Mouse (Mus musculus): ENCODE data around the gene Kansl2.

The Kansl2 gene

DNA sequence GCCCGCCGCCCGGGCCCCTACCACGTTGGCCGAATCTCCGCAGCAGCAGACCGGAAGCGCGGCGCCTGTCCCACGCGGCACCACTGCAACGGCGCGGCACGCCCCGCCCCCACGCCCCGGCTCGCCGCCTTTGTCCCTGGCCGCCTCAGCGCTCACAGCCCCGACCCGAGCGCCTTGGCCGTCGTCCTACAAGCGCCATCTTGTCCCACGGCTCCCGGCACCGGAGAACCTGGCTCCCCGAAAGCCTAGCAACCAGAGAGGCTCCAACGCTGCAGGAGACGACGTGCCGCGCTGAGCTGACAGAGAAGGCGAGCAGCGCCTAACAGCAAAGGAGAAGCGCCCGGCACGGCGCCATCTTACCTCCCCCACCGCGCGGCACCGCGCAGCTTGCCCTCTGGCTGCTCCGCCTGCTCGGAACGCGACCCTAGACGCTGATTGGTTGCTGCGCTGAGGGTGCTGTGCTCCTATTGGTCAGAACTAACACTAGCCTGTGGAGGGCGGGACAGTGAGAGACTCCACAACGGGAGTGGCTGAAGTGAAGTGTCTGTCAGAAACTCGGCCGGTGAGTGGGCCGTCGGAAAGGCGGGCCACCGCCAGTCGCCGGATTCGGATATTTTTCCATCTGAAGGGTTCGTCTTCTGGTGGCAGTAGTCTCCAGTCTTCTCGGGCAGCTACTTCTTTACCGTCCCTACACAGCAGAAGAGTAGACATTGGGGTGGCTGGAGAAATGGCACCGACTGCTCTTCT lies at the start of gene Kansl2:
TSS of gene Kansl2 (minus strand) at position 384 of the 747 bp plus-strand sequence.
- DNase-seq = peak; percentile 97

DNA sequence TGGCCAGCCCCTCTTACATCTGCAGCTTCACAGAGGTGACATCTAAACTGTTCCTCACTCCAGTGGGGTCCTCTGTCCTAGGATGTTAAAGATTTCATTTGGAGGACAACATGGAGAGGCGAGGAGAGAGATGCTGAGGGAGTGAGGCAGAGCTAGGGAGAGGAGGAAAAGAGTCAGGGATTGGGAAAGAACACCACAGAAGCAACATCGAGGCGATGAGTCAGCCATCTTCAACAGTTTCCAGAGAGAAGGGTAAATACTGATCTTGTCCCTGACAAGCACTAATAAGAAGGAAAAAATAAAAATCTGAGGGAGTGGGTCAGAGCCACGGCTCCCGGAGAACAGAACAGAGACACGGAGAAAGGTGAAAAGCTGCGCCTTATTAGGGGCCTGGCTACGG lies 48.9 kb upstream of the Kansl2 start:
- no peak for DNase-seq

DNA sequence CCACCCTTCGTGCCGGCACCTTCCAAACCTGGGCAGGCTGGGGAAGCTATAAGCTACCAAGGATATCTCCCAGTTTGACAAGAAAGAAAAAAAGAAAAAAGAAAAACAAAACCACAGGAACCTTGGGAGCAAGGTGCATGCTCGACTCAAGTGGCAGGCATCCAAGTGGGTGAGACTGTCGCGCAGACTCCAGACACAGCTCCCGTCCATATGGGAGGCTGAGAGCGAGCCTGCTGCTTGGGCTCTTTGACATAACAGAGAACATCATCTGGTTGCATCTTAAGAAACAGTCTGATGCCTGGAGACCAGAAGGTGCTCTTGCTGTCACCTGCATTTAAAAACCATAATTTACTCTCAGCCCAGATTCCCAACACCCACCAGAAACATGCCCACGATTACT lies 48.3 kb upstream of the Kansl2 start:
- DNase-seq = peak; percentile 42

DNA sequence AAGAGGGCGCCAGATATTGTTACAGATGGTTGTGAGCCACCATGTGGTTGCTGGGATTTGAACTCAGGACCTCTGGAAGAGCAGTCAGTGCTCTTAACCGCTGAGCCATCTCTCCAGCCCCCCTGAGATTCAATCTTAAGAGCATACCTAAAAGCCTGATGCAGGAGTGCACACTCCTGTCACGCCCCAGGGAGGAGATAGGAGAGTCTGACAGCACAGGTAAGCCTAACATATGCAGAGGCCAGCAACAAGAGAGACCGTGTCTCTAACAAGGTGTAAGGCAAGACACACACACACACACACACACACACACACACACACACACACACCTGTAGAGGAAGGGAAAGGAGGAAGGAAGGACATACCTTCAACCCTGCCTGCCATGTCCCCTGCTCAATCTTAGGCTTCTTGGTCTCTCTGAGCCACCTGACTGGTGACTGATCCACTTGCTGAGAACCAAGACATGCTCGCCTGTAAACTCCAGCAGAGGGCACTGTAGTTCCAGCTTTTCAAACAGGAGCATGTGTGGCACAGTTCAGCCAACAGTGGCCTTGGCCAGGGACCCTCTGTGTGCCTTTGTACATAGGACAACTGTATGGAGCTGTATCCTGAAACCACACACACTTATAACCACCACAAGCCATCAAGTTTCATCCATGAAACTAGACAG lies 45.9 kb upstream of the Kansl2 start:
- DNase-seq = peak; percentile 88

DNA sequence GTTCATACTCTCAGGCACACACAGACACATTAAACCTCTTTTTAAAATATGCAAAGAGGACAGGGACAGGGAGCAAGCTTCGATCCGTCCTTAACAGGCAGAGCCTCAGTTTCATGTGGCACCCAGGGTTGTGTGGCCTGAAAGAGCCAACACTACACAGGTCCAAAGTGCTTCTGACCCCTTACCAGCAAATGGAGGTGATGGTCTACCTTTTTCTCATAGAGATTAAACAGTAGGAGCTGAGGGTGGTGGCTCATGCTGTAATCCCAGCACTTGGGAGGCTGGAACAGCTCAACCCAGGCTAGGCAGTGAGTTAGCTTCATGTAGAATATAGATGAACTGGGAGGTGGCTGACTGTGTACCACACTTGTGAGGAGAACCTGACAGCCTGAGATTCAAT lies 45.2 kb upstream of the Kansl2 start:
- no peak for DNase-seq

DNA sequence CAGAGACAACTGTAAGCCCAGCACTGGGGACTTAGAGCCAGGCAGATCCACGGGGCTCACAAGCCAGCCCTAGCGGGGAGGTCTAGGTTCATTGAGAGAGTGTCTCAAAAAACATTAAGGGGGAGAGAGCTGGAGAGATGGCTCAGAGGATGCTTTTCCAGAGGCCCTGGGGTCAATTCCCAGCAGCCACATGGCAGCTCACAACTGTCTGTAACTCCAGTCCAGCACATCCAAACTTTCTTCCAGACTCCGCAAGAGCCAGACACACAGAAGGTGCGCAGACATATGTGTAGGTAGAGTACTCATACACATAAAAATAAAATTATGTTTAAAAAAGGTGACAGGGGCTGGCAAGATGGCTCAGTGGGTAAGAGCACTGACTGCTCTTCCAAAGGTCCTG lies 39.2 kb upstream of the Kansl2 start:
- DNase-seq = no peak

DNA sequence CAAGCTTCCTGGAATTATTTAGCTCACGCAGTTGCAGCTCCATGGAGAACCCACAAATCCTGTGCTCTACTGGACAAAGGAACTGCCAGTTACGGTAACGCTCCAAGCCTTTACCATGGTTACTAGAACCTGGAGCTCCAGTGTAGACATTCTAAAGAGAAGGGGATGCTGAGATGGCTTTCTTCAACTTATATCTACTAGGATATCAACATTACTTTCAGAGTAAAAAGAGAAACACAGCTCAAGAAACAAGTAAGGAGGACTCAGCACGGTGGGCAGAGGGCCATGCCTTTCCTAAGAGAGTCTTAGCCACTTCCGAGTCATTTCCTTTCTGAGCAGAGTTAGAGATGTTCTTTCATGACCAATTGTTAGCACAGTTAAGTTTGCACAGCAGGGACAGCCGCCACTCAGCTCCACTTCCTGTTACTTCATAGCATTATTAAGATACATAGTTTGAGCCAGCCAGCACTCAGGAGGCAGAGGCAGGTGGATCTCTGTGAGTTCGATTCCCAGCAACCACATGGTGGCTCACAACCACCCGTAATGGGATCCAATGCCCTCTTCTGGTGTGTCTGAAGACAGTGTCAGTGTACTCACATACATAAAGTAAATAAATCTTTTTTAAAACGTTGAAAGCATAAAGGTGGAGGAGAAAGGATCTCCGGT lies 36.9 kb upstream of the Kansl2 start, which contains the start of the genes Ccnt1 and 4930415O20Rik:
TSS of gene Ccnt1 (minus strand) at position 51 of the 666 bp plus-strand sequence.
TSS of gene 4930415O20Rik (plus strand) at position 132 of the 666 bp plus-strand sequence.
- no peak for DNase-seq

DNA sequence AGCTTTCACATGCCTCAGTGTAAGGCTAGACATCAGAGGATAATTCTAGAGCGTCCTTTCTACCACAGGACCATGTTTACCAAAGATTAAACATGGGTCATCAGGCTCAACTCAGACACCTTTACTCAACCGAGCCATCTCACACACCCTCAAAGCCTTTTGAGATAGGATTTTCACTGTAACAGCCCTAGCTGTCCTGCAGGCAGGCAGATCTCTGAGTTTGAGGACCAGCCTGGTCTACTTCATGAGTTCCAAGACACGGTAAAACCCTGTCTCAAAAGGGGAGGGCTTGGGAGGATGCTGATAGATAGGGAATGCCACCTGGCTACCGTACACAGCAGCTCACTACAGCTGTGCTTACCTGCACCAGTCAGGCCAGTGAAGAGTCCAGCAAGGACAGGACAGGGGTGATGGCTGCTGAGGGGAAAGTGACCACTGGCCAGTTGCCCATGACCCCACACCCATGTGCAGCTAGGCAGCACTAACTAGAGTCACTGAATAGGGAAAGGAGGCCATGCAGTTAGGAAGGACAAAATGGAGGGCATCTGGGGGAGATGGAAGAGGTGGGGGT lies 35.8 kb upstream of the Kansl2 start:
- no peak for DNase-seq

DNA sequence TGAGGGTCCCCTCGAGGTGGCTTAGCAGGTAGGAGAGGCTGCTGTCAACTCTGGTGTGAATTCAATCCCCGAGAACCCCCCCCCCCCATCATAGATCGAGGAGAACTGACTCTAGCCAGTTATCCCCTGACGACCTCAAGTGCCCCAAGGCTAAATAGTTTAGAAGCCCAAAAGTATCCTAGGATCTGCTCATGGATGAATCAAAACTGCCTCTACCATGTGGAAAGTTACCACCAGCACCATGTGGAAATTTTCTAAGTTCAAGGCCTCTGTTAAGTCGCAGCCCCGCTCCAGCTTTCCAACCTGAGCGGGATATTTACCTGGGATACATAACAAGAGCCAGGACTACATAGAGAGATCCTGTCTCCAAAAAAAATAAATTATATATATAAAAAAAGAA lies 35.2 kb upstream of the Kansl2 start:
- DNase-seq = no peak

DNA sequence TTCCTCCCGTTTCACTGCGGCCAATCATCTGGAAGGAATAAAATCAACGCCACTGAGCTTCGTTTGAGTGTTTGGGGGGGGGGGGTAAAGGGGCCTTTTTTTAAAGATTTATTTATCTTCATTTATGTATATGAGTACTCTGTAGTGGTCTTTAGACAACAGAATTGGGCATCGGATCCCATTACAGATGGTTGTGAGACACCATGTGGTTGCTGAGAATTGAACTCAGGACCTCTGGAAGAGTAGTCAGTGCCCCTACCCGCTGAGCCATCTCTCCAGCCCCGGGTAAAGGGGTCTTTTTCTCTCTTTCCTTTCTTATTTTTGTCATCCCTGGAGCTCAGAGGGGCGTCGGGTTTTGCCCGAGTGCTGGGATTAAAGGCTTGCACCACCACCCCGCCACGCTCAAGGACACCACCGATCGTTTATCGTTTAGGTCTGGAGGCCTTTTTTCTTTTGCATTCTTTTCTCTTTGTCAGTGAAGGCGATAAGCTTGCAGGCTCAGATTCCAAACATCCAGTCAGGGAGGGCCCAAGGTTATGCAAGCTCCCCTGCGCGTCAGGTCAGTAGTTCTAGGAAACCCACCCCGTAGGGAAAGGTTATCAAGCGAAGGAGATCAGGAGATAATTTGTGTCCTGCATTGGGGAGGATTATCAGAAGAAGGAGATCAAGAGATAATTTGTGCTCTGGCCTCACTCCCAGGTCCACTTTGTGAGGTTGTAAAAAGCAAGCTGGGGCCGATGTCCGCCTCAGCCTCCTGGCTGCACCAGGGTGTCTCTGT lies 34.4 kb upstream of the Kansl2 start:
- peak; percentile 24 for DNase-seq

DNA sequence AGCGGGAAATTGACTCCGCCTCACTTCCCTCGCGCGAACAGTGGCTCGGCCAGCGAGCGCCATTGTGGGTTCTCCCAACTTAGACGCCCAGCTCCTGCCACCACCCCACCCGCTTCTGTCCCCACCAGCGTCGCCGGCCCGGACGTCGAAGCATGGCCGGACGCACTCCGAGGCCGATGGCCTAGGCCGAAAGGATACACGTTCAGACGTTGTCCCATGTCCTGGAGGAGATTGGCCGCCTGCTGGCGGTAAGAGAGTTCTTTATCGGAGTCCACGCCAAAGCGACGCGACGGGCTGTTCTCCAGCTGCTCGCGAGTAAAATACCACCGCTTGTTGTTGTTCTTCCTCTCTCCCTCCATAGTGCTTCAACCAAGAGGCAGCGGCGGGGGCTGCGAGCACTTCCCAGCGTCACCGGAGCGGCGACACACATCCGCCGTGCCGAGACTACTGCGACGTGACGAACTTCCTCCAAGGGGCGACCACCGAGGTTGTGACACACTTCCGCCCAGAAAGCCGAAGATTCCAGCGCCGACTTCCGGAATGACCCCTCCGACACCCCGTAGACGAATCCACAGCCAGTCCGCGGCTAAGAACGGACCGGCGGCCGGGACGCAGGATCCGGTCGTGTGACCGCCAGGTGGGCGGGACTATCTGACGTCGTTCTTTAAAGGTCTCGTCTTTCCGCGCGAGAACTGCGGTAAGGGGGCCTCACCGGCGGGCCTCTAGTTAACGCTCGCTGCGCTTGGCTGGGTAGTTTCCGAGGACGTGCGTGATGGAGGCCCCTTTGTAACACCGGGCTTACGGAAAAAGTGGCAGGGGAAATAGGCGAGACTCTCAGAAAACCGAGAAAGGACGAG lies 33.4 kb upstream of the Kansl2 start:
- DNase-seq = peak; percentile 100

DNA sequence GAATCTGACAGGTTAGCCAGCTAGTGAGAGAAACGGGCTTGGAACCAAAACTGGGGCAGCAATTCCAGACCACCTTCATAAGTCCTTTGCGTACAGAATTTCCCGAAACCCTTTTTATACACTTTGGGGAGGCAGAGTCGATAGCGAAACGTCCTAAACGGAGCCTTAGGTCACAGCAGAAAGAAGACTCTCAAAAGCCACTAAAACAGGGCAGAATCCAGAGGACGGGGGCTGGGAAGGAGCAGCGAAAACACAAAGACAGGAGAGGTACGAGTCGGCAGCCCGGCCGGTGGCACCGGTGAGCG lies 32.9 kb upstream of the Kansl2 start:
- no peak for DNase-seq

DNA sequence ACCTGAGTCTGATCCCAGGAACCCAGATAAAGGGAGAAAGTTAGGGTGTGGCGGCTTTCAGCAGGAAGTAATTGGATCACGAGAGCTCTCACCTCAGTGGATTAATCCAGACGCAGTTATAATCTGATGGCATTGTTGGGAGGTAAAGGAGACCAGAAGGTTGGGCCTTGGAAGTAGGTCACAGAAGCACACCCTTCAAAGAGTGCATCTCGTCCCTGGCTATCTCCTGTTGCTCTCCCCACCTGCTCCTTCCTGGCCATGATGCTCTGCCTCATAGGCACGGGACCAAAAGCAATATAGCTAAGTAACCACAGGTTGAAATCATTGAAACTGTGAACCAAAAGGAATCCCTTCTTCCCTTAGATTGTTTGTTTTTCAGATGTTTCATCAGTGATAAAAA lies 23.1 kb upstream of the Kansl2 start:
- DNase-seq = no peak

DNA sequence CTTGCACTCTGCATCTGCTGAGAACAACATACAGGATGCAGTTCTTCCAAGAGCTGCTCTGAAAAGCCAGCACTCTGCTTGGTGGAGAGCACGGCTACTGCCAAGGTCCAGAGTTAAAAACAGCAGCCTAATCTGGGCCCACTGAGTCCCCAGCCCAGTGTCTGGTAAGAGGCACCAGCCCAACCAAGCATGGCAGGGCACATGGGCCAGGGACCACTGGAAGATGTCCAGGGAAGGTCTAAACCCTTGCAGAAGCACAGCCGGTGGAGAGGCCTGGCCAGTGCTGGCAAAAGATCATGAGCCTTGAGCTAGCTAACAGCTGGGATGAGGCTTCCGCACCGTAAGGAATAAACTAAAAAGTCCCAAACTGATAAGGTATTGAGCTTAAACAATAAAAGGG lies 21.8 kb upstream of the Kansl2 start:
- DNase-seq = no peak

DNA sequence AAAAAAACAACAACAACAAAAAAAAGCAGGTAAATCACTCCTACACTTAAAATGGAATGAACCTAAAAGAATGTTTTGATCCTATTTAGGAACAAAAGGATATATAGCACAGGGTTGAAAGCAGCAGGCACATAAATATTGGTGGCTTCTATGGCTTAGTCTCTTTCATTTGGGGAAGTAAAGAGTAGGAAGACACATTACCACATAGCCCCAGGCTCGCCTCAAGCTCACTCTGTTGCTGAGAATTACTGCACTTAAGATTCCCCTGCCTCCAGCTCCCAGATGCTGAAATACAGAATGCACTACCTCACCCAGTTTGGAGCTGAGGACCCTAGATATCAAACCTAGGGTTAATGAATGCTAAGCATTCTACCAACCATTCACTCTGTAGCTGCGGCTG lies 18.7 kb upstream of the Kansl2 start:
- DNase-seq = no peak

DNA sequence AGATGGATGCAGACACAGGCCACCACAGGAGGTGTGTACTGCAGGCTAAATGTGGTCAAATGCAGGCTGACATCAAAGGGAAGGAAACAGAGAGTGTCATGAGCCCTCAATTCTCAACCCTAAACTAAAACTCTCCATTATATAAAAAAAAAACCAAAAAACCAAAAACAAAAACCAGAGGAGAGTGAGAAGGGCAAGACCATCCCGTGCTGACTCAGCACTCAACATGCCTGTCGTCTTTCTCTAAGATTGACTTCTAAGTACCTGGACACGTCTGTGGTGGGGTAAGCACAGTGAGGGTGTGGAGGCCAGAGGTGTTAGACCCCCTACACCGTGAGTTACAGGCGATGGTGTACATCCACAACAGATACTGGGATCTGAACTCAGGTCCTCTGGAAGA lies 12.8 kb upstream of the Kansl2 start:
- no peak for DNase-seq

DNA sequence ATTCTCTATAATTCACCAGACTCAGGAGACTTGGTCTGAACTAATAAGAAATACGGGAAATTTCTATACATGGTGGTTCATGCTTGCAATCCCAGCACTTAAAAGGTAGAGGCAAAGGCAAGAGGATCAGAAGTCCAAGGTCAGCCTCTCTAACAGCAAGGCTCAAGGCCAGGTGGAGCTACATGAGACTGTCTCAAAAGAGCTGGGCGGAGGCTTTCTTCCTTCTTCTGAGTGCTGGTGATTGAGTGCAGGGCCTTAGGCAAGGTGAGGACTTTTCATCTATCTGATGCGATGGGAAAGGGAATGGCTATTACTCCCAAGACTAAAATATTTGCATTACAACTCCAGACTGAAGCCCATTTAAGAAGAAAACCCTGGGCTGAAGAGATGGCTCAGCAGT lies 11.1 kb upstream of the Kansl2 start:
- no peak for DNase-seq

DNA sequence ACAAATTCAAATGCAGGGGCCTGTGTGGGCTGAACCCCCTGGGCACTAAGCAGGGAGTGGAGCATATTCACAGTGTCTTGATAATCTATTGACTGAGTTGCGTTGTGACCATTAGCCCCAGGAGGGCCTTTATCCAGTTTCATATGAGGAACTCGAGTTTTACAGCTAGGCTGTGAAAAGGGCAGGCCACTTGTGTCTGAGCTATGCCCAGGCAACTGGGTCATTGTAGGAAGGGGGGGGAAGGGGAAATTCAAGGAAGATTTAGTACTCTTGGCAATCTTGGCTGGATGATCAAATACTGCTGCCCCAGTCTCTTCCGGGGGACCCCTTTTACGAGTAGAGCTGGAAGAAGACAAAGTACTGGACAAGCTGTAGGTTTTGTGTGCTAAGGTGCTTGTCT lies 9.3 kb upstream of the Kansl2 start:
- no peak for DNase-seq

DNA sequence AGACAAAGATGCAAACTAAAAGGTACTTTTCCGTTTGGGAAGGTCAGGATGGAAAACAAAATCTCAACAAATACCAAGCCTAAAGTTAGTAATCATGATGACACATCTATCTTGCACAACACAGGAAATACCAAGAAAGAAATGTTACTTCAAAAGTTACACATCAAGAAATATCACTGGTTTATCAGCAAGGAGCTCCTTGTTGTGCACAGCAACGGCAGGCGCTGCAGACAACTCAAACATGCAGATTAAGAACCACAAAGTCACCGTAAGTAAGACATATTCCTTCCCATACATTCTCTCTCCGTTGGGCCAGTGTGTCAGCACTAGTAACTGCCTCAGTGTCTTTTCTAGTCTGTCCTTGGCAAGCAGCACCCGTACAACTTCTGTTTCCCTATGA lies 7.0 kb upstream of the Kansl2 start:
- no peak for DNase-seq

DNA sequence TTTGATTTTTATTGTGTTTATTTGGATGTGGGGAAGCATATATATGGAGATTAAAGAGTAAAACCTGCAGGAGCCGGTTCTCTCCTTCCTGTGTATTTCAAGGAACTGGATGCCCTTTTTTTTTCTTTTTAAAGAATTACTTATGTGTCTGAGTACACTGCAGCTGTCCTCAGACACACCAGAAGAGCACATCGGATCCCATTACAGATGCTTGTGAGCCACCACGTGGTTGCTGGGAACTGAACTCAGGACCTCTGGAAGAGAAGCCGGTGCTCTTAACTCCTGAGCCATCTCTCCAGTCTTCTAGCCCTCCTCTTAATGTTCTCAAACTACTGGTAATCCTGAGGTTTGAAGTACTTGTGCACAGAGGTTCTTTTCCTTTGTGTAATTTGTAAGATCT lies 3.9 kb upstream of the Kansl2 start:
- DNase-seq = no peak

DNA sequence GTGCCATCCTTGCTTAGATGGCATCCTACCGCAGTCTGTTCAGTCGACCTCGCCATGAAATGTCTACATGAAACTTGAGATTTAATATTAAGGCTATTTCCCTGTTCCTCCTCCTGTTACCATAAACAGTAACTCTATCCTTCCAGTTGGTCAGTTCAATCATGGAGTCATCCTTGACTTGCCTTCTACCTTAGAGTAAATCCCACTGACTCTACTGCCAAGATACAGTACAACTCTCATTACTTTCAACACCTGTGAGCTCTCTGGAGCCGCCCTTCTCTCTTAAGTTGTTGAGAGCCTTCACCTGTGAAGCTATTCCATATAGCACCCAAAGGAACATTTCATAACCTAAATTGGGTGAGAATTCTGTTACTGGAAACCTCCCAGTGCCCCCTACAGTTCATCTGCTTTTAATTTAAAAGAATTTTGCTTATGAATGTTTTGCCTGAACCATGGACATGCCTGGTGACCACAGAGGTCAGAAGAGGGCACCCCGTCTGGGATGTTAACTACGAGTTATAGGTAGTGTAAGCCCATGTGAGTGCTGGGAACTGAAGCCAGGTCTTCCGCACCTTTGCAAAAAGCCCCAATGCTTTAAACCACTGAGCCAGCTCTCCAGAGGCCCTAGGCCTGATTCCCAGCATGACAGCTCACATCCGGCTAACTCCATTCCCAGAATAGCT lies 2.9 kb upstream of the Kansl2 start:
- no peak for DNase-seq
